Mouse (Mus musculus) heart, embryonic 14.5 days (tissue): ENCODE measurements around the gene Chka. TPM values are rescaled to one million over a fixed set of nuclear protein-coding genes. Genes with fewer than 3 reads are reported as not detected.
A peak's percentile ranks its signal among the peaks of the same experiment; 100 is the strongest.

ENCODE experiments used
- ATAC-seq: fragments of 200-750 bp; cut with Nextera tagmentation; 2 replicates; pipeline ENCODE4 v1.8.0; 2017; ENCODE audit warnings: low read depth, moderate TSS enrichment; ENCODE audit not compliant: insufficient number of reproducible peaks, insufficient read depth, low FRiP score
- H3K27ac ChIP-seq, 2 experiments: fragments of 200-500 bp in 1 of 2; fragments of 300-500 bp in 1 of 2; sonication (generic) in 1 of 2; replicated peaks in 1 of 2; 2 replicates each; pipeline ENCODE4 v1.5.1; 2012 to 2014; ENCODE audit warnings: low read depth in 2 of 2, low read length in 2 of 2, control low read depth in 1 of 2, mild to moderate bottlenecking in 1 of 2, mixed read lengths in 1 of 2; ENCODE audit not compliant: control insufficient read depth in 1 of 2, insufficient read depth in 1 of 2
- H3K27me3 ChIP-seq: fragments of 300-500 bp; sonication (generic); 2 replicates; pipeline ENCODE4 v1.6.1; 2014; ENCODE audit warnings: mild to moderate bottlenecking, low read length, control low read depth; ENCODE audit not compliant: control insufficient read depth, insufficient read depth
- H3K36me3 ChIP-seq: fragments of 300-500 bp; sonication (generic); 2 replicates; pipeline ENCODE4 v1.6.1; 2014; ENCODE audit warnings: mild to moderate bottlenecking, control low read depth, low read length, mixed read lengths; ENCODE audit not compliant: control insufficient read depth, insufficient read depth
- H3K4me1 ChIP-seq, 2 experiments: fragments of 200-500 bp in 1 of 2; fragments of 300-500 bp in 1 of 2; sonication (generic) in 1 of 2; 2 replicates each; pipeline ENCODE4 v1.6.1; 2012 to 2014; ENCODE audit warnings: low read length in 2 of 2, control low read depth in 1 of 2, mixed read lengths in 1 of 2; ENCODE audit not compliant: control insufficient read depth in 2 of 2, insufficient read depth in 2 of 2
- H3K4me2 ChIP-seq: fragments of 300-500 bp; sonication (generic); 2 replicates; pipeline ENCODE4 v1.6.1; 2014; ENCODE audit warnings: mild to moderate bottlenecking, low read length
- H3K4me3 ChIP-seq, 2 experiments: fragments of 200-500 bp in 1 of 2; fragments of 300-500 bp in 1 of 2; sonication (generic) in 1 of 2; 2 replicates each; pipeline ENCODE4 v1.5.1; 2012 to 2014; ENCODE audit warnings: low read length in 2 of 2, mild to moderate bottlenecking in 2 of 2, control low read depth in 1 of 2, low read depth in 1 of 2, moderate library complexity in 1 of 2; ENCODE audit not compliant: control insufficient read depth in 1 of 2, insufficient read depth in 1 of 2
- H3K9ac ChIP-seq: fragments of 300-500 bp; sonication (generic); 2 replicates; pipeline ENCODE4 v1.6.1; 2014; ENCODE audit warnings: mild to moderate bottlenecking, low read length
- H3K9me3 ChIP-seq: fragments of 300-500 bp; sonication (generic); 2 replicates; pipeline ENCODE4 v1.6.1; 2016; ENCODE audit warnings: low read length, control low read depth; ENCODE audit not compliant: control insufficient read depth
- WGBS: fragments of 180-500 bp; shearing (Covaris S2); extraction: QIAGEN DNeasy Blood & Tissue Kit; methylation state at CpG from one replicate; pipeline ENCODE4 v1.1.7; 2014; 5-methylcytosine and 5-hydroxymethylcytosine counted together
- polyA plus RNA-seq: library from polyadenylated mRNA; unstranded; fragments of >200 nt; fragmentation: Nextera tagmentation; extraction: Ambion mirVana; gene quantifications from 2 replicates; pipeline ENCODE4 v1.2.1, GENCODE M21; 2014

The Chka gene
- polyA plus RNA-seq, 1 experiment from 2014 or later: 25.5 TPM

GRCm38 (mm10) chr19:3890181-3890580 is 38.6 kb downstream of the Chka start:
- Histone ChIP-seq H3K4me2 (no peak overlapping the region), H3K27ac (no peak overlapping the region), H3K9me3 (no peaks in the 10 kb centered on the region), H3K27me3 (no peaks in the 10 kb centered on the region), H3K9ac (no peak overlapping the region), H3K4me3 (no peak overlapping the region), H3K36me3 (peaks cover 94% of the 10 kb centered on the region), H3K4me1 (peaks cover 11 to 18% of the 10 kb centered on the region in 2 experiments)
- no peak for ATAC-seq
- 88% methylated on average over 8 of the region's 8 CpGs for WGBS

- peaks cover 14 to 24% of the 10 kb centered on the region in 2 experiments for H3K4me1 ChIP-seq
- H3K27ac ChIP-seq: peak overlapping the region; percentile 37 to 55
Observed at GRCm38 (mm10) chr19:3893545-3894116, 42.1 kb downstream of the Chka start.

GRCm38 (mm10) chr19:3894294-3894693 is 42.7 kb downstream of the Chka start:
- no peak for ATAC-seq
- no peak overlapping the region for H3K4me2 ChIP-seq
- H3K4me3 ChIP-seq: no peak overlapping the region
- H3K4me1 ChIP-seq: peaks cover 14 to 24% of the 10 kb centered on the region in 2 experiments
- no peak overlapping the region for H3K9ac ChIP-seq
- no peaks in the 10 kb centered on the region for H3K9me3 ChIP-seq
- no peaks in the 10 kb centered on the region for H3K27me3 ChIP-seq
- 90% methylated on average over 2 of the region's 2 CpGs for WGBS
- peaks cover 96% of the 10 kb centered on the region for H3K36me3 ChIP-seq
- H3K27ac ChIP-seq: peak overlapping the region in 1 of 2 experiments; percentile 55; a peak in 1 of 4 replicates

More at GRCm38 (mm10) chr19:3893545-3894116, 42.1 kb downstream of the Chka start:
- Histone ChIP-seq H3K36me3 (peaks cover 97% of the 10 kb centered on the region), H3K4me2 (no peak overlapping the region), H3K4me3 (no peak overlapping the region), H3K9ac (no peak overlapping the region), H3K27me3 (no peaks in the 10 kb centered on the region), H3K9me3 (no peaks in the 10 kb centered on the region)
- peak; percentile 62 for ATAC-seq
- WGBS: 56% methylated on average over 4 of the region's 4 CpGs

- Histone ChIP-seq H3K4me1 (peaks cover 14 to 24% of the 10 kb centered on the region in 2 experiments), H3K27me3 (no peaks in the 10 kb centered on the region), H3K27ac (no peak overlapping the region), H3K9me3 (no peaks in the 10 kb centered on the region), H3K9ac (no peak overlapping the region), H3K36me3 (peaks cover 94% of the 10 kb centered on the region), H3K4me3 (no peak overlapping the region), H3K4me2 (no peak overlapping the region)
- ATAC-seq: no peak
- WGBS: 27% methylated on average over 3 of the region's 3 CpGs
Observed at GRCm38 (mm10) chr19:3895171-3895631, 43.6 kb downstream of the Chka start.

GRCm38 (mm10) chr19:3896208-3896607 is 44.6 kb downstream of the Chka start:
- Histone ChIP-seq H3K36me3 (peaks cover 84% of the 10 kb centered on the region), H3K4me2 (no peak overlapping the region), H3K9me3 (no peaks in the 10 kb centered on the region), H3K4me1 (peaks cover 14 to 24% of the 10 kb centered on the region in 2 experiments), H3K9ac (no peak overlapping the region), H3K27ac (no peak overlapping the region), H3K4me3 (no peak overlapping the region), H3K27me3 (no peaks in the 10 kb centered on the region)
- WGBS: 93% methylated on average over 10 of the region's 10 CpGs
- ATAC-seq: no peak

GRCm38 (mm10) chr19:3897557-3897956 is 46.0 kb downstream of the Chka start:
- Histone ChIP-seq H3K4me3 (no peak overlapping the region), H3K27ac (no peak overlapping the region), H3K36me3 (peaks cover 84% of the 10 kb centered on the region)

GRCm38 (mm10) chr19:3898952-3899351 is 47.4 kb downstream of the Chka start:
- Histone ChIP-seq H3K9ac (no peak overlapping the region), H3K4me1 (peaks cover 6 to 15% of the 10 kb centered on the region in 2 experiments; a peak in 3 of 4 replicates), H3K27ac (no peak overlapping the region), H3K36me3 (peaks cover 84% of the 10 kb centered on the region), H3K9me3 (no peaks in the 10 kb centered on the region), H3K27me3 (no peaks in the 10 kb centered on the region), H3K4me2 (no peak overlapping the region), H3K4me3 (no peak overlapping the region)
- WGBS: 84% methylated on average over 7 of the region's 7 CpGs
- ATAC-seq: no peak

More at GRCm38 (mm10) chr19:3897557-3897956, 46.0 kb downstream of the Chka start:
- Histone ChIP-seq H3K9ac (no peak overlapping the region), H3K4me1 (peaks cover 14 to 24% of the 10 kb centered on the region in 2 experiments), H3K4me2 (no peak overlapping the region), H3K27me3 (no peaks in the 10 kb centered on the region), H3K9me3 (no peaks in the 10 kb centered on the region)
- ATAC-seq: no peak
- 91% methylated on average over 5 of the region's 5 CpGs for WGBS

GRCm38 (mm10) chr19:3899618-3900017 is 48.0 kb downstream of the Chka start:
- Histone ChIP-seq H3K27ac (no peak overlapping the region), H3K4me1 (peaks cover 6 to 10% of the 10 kb centered on the region in 2 experiments; a peak in 2 of 4 replicates), H3K36me3 (peaks cover 80% of the 10 kb centered on the region), H3K4me3 (no peak overlapping the region), H3K9me3 (no peaks in the 10 kb centered on the region), H3K4me2 (no peak overlapping the region), H3K27me3 (no peaks in the 10 kb centered on the region), H3K9ac (no peak overlapping the region)
- 94% methylated on average over 4 of the region's 4 CpGs for WGBS
- no peak for ATAC-seq
